Mouse (Mus musculus) limb, embryonic 15.5 days (tissue): ENCODE results near the gene Tmem203. TPM values are rescaled to one million over a fixed set of nuclear protein-coding genes. Genes with fewer than 3 reads are reported as not detected.

Experiments used
- ATAC-seq: fragments of 200-750 bp; cut with Nextera tagmentation; 2 replicates; pipeline ENCODE4 v1.8.0; 2017; ENCODE audit warnings: low read depth, moderate TSS enrichment; ENCODE audit not compliant: insufficient number of reproducible peaks, low FRiP score, low TSS enrichment
- H3K27ac ChIP-seq: fragments of 300-500 bp; sonication (generic); 2 replicates; pipeline ENCODE4 v1.5.1; 2015; ENCODE audit warnings: moderate library complexity, mild to moderate bottlenecking, inconsistent platforms
- H3K27me3 ChIP-seq: fragments of 300-500 bp; sonication (generic); 2 replicates; pipeline ENCODE4 v1.6.1; 2015; ENCODE audit warnings: inconsistent platforms
- H3K36me3 ChIP-seq: fragments of 300-500 bp; sonication (generic); 2 replicates; pipeline ENCODE4 v1.6.1; 2015; ENCODE audit warnings: inconsistent platforms
- H3K4me1 ChIP-seq: fragments of 300-500 bp; sonication (generic); 2 replicates; pipeline ENCODE4 v1.6.1; 2015; ENCODE audit warnings: inconsistent platforms
- H3K4me2 ChIP-seq: fragments of 300-500 bp; sonication (generic); 2 replicates; pipeline ENCODE4 v1.6.1; 2015; ENCODE audit warnings: mild to moderate bottlenecking, inconsistent platforms
- H3K4me3 ChIP-seq: fragments of 300-500 bp; sonication (generic); 2 replicates; pipeline ENCODE4 v1.5.1; 2015; ENCODE audit warnings: mild to moderate bottlenecking, inconsistent platforms
- H3K9ac ChIP-seq: fragments of 300-500 bp; sonication (generic); 2 replicates; pipeline ENCODE4 v1.6.1; 2015; ENCODE audit warnings: inconsistent platforms
- H3K9me3 ChIP-seq: fragments of 300-500 bp; sonication (generic); 2 replicates; pipeline ENCODE4 v1.6.1; 2016; ENCODE audit warnings: inconsistent platforms
- WGBS: fragments of 180-500 bp; shearing (Covaris S2); methylation state at CpG from one replicate; pipeline ENCODE4 v1.1.7; 2015; 5-methylcytosine and 5-hydroxymethylcytosine counted together
- polyA plus RNA-seq: library from polyadenylated mRNA; unstranded; fragments of >200 nt; fragmentation: Nextera tagmentation; extraction: Ambion mirVana; gene quantifications from 2 replicates; pipeline ENCODE4 v1.2.1, GENCODE M21; 2015

Gene Tmem203
- polyA plus RNA-seq, 1 experiment from 2014 or later: 21.4 TPM

GRCm38 (mm10) chr2:25297093-25297492 lies 41.9 kb downstream of the Tmem203 start:
- 72% methylated on average over 8 of the region's 8 CpGs for WGBS
- Histone ChIP-seq H3K4me2 (no peak overlapping the region), H3K27ac (no peak overlapping the region), H3K36me3 (no peaks in the 10 kb centered on the region), H3K27me3 (peaks cover 64% of the 10 kb centered on the region), H3K4me1 (peaks cover 7% of the 10 kb centered on the region), H3K9me3 (no peaks in the 10 kb centered on the region), H3K9ac (no peak overlapping the region), H3K4me3 (no peak overlapping the region)
- no peak for ATAC-seq

GRCm38 (mm10) chr2:25298046-25298445 lies 42.8 kb downstream of the Tmem203 start:
- ATAC-seq: no peak
- peaks cover 58% of the 10 kb centered on the region for H3K27me3 ChIP-seq
- WGBS: 78% methylated on average over 10 of the region's 10 CpGs

GRCm38 (mm10) chr2:25303452-25303851 lies 48.2 kb downstream of the Tmem203 start:
- H3K27ac ChIP-seq: no peak overlapping the region
- no peak overlapping the region for H3K4me2 ChIP-seq
- ATAC-seq: no peak
- H3K36me3 ChIP-seq: no peaks in the 10 kb centered on the region
- H3K27me3 ChIP-seq: peaks cover 56% of the 10 kb centered on the region
- no peaks in the 10 kb centered on the region for H3K9me3 ChIP-seq
- no peak overlapping the region for H3K9ac ChIP-seq
- 56% methylated on average over 3 of the region's 3 CpGs for WGBS
- no peak overlapping the region for H3K4me3 ChIP-seq
- H3K4me1 ChIP-seq: peaks cover 13% of the 10 kb centered on the region

More at GRCm38 (mm10) chr2:25298046-25298445, 42.8 kb downstream of the Tmem203 start:
- no peak overlapping the region for H3K4me3 ChIP-seq
- H3K9me3 ChIP-seq: no peaks in the 10 kb centered on the region
- H3K36me3 ChIP-seq: no peaks in the 10 kb centered on the region
- no peak overlapping the region for H3K4me2 ChIP-seq
- no peak overlapping the region for H3K9ac ChIP-seq
- no peak overlapping the region for H3K27ac ChIP-seq
- H3K4me1 ChIP-seq: no peaks in the 10 kb centered on the region

- Histone ChIP-seq H3K36me3 (no peaks in the 10 kb centered on the region), H3K9me3 (no peaks in the 10 kb centered on the region), H3K9ac (no peak overlapping the region), H3K4me1 (peaks cover 13% of the 10 kb centered on the region), H3K4me2 (peak overlapping the region; percentile 81; the same call in 1 of the 2 replicates), H3K27me3 (peaks cover 60% of the 10 kb centered on the region), H3K4me3 (peak overlapping the region; percentile 43; the same call in 1 of the 2 replicates), H3K27ac (no peak overlapping the region)
- 71% methylated on average over 7 of the region's 7 CpGs for WGBS
- no peak for ATAC-seq
Measured at GRCm38 (mm10) chr2:25303931-25304656, 48.9 kb downstream of the Tmem203 start.

- peak; percentile 7; the same call in 1 of the 2 replicates for ATAC-seq
- Histone ChIP-seq H3K9me3 (no peaks in the 10 kb centered on the region), H3K4me1 (peaks cover 13% of the 10 kb centered on the region), H3K27ac (no peak overlapping the region), H3K4me2 (peak overlapping the region; percentile 81), H3K36me3 (no peaks in the 10 kb centered on the region), H3K4me3 (peak overlapping the region; percentile 43), H3K27me3 (peaks cover 67% of the 10 kb centered on the region), H3K9ac (peak overlapping the region; percentile 17)
- WGBS: 3% methylated on average over 43 of the region's 45 CpGs
Measured at GRCm38 (mm10) chr2:25304657-25305541, 49.7 kb downstream of the Tmem203 start.

Other genes with a start within 250 kb of the Tmem203 start
- 67.5 and 68.3 TPM in 2 replicates for gene Nsmf, start 201.1 kb upstream of the Tmem203 start, polyA plus RNA-seq
- not detected in 2 replicates for gene Entpd8, start 175.1 kb upstream of the Tmem203 start, polyA plus RNA-seq
- 0.18 TPM in 1 of 2 replicates, not detected in the other for gene Noxa1, start 160.3 kb upstream of the Tmem203 start, polyA plus RNA-seq
- 28.5 and 33.5 TPM in 2 replicates for gene Nrarp, start 74.7 kb upstream of the Tmem203 start, polyA plus RNA-seq
- 8.9 and 10.0 TPM in 2 replicates for gene Tor4a, start 58.6 kb upstream of the Tmem203 start, polyA plus RNA-seq
- 114 and 117 TPM in 2 replicates for gene Nelfb, start 44.0 kb upstream of the Tmem203 start, polyA plus RNA-seq
- not detected in 2 replicates for gene Stpg3, start 40.8 kb upstream of the Tmem203 start, polyA plus RNA-seq
- gene Fam166a, start 36.7 kb upstream of the Tmem203 start, polyA plus RNA-seq: 0.81 TPM in 1 of 2 replicates, not detected in the other
- gene Tubb4b, start 30.7 kb upstream of the Tmem203 start, polyA plus RNA-seq: 554 and 617 TPM in 2 replicates
- gene Slc34a3, start 21.1 kb upstream of the Tmem203 start, polyA plus RNA-seq: not detected in 2 replicates
- 0.57 and 0.58 TPM in 2 replicates for gene Rnf224, start 18.7 kb upstream of the Tmem203 start, polyA plus RNA-seq
- gene Rnf208, start 13.2 kb upstream of the Tmem203 start, polyA plus RNA-seq: 16.9 and 17.5 TPM in 2 replicates
- gene Cysrt1, start 13.0 kb upstream of the Tmem203 start, polyA plus RNA-seq: 83.9 and 100 TPM in 2 replicates
- gene AL732309.1, start 8.6 kb upstream of the Tmem203 start, polyA plus RNA-seq: 10.2 and 10.4 TPM in 2 replicates
- 8.5 and 8.6 TPM in 2 replicates for gene Tprn, start 7.2 kb downstream of the Tmem203 start, polyA plus RNA-seq
- gene Ssna1, start 17.0 kb downstream of the Tmem203 start, polyA plus RNA-seq: 241 and 244 TPM in 2 replicates
- gene Anapc2, start 17.0 kb downstream of the Tmem203 start, polyA plus RNA-seq: 136 and 140 TPM in 2 replicates
- not detected in 2 replicates for gene Tmem210, start 32.7 kb downstream of the Tmem203 start, polyA plus RNA-seq
- 0.61 and 0.92 TPM in 2 replicates for gene Lrrc26, start 34.5 kb downstream of the Tmem203 start, polyA plus RNA-seq
- gene Grin1, start 63.7 kb downstream of the Tmem203 start, polyA plus RNA-seq: 0.71 and 0.87 TPM in 2 replicates
- 47.0 and 55.8 TPM in 2 replicates for gene Man1b1, start 76.9 kb downstream of the Tmem203 start, polyA plus RNA-seq
- 24.0 and 25.1 TPM in 2 replicates for gene Dpp7, start 100.9 kb downstream of the Tmem203 start, polyA plus RNA-seq
- 16.9 and 23.6 TPM in 2 replicates for gene Uap1l1, start 110.2 kb downstream of the Tmem203 start, polyA plus RNA-seq
- 30.5 and 31.9 TPM in 2 replicates for gene Sapcd2, start 116.9 kb downstream of the Tmem203 start, polyA plus RNA-seq
- 4.2 and 11.7 TPM in 2 replicates for gene Entpd2, start 140.4 kb downstream of the Tmem203 start, polyA plus RNA-seq
- 51.7 and 54.3 TPM in 2 replicates for gene Npdc1, start 143.9 kb downstream of the Tmem203 start, polyA plus RNA-seq
- 0.18 TPM in 1 of 2 replicates, not detected in the other for gene Fut7, start 167.8 kb downstream of the Tmem203 start, polyA plus RNA-seq
- gene Abca2, start 173.3 kb downstream of the Tmem203 start, polyA plus RNA-seq: 4.2 and 5.9 TPM in 2 replicates
- gene Clic3, start 201.4 kb downstream of the Tmem203 start, polyA plus RNA-seq: 99.3 and 111 TPM in 2 replicates
- gene Paxx, start 205.7 kb downstream of the Tmem203 start, polyA plus RNA-seq: 49.9 and 56.9 TPM in 2 replicates
- gene Ptgds, start 214.6 kb downstream of the Tmem203 start, polyA plus RNA-seq: 4.1 and 9.1 TPM in 2 replicates
- gene Lcn12, start 238.5 kb downstream of the Tmem203 start, polyA plus RNA-seq: not detected in 2 replicates
- 73.0 and 81.4 TPM in 2 replicates for gene Fbxw5, start 245.3 kb downstream of the Tmem203 start, polyA plus RNA-seq
- 4.6 and 5.6 TPM in 2 replicates for gene C8g, start 246.3 kb downstream of the Tmem203 start, polyA plus RNA-seq